Mouse (Mus musculus) macrophage (primary cell): ENCODE data around the gene Astn2. TPM values are rescaled to one million over a fixed set of nuclear protein-coding genes. Genes with fewer than 3 reads are reported as not detected.

Experiments used
- H3K27ac ChIP-seq: fragments of 350-480 bp; formaldehyde crosslinking; 2 replicates; pipeline ENCODE4 v1.9.0; 2021
- H3K36me3 ChIP-seq: fragments of 350-480 bp; formaldehyde crosslinking; 2 replicates; pipeline ENCODE4 v1.9.0; 2021; ENCODE audit errors: inconsistent target
- H3K4me3 ChIP-seq: fragments of 350-480 bp; formaldehyde crosslinking; 2 replicates; pipeline ENCODE4 v1.9.0; 2021; ENCODE audit errors: inconsistent target
- H3K79me2 ChIP-seq: fragments of 350-480 bp; formaldehyde crosslinking; 2 replicates; pipeline ENCODE4 v1.9.0; 2021; ENCODE audit errors: inconsistent target
- WGBS: methylation state at CpG from one replicate; pipeline ENCODE4 v1.1.7; 2026; ENCODE audit warnings: inconsistent platforms; ENCODE audit not compliant: missing documents; 5-methylcytosine and 5-hydroxymethylcytosine counted together
- polyA plus RNA-seq: library from polyadenylated mRNA; stranded (reverse); fragments of 250-400 nt; gene quantifications from 3 replicates; pipeline ENCODE4 v1.2.4, GENCODE M21; 2018; ENCODE audit warnings: inconsistent platforms

Gene Astn2
- polyA plus RNA-seq, 1 experiment from 2014 or later = not detected

DNA sequence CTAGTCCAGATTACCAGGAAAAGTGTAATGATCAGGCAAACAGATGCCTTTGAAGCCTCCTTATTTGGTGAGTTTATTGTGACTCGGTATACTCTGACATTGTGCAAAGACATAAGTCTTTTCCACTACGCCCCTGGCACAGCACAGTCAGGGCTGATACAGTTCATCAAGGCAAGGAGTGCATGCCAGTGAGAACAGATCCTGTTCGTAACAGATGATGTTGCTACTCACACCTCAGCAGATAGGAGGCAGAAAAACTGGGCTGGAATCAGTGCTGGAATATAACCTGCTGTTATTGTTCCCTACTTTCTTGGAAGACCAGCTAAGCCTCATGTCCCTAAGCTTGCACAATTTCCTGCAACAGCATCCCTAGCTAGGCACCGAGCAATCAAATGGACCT is 565.6 kb downstream of the Astn2 start:
- no peak overlapping the region for H3K27ac ChIP-seq
- H3K36me3 ChIP-seq = no peaks in the 10 kb centered on the region
- H3K4me3 ChIP-seq = no peak overlapping the region
- H3K79me2 ChIP-seq = no peaks in the 10 kb centered on the region
- whole genome bisulfite sequencing = 93% methylated on average over 4 of the region's 4 CpGs

- H3K27ac ChIP-seq = no peak overlapping the region
- 94% methylated on average over 1 of the region's 1 CpGs for WGBS
Observed at GRCm38 (mm10) chr4:65832971-65833370, 571.4 kb downstream of the Astn2 start.

DNA sequence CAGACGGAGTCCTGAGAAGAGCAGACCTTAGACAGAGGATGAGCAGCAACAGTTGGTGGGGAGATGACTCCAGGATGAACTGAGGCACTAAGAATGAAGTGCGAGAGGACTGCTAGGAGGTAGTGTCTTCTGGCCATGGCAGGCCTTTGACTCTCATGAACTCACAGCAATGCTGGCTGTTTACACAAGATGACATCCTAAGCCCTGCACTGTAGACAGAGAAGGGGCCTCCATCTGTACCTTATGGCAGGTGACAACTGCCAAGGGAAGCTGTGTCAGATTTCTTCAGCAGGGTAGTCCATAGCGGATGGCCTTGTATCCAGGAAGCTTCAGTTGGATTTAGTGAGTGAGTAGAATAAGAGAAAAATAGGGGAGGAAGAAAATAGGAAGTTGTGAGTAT is 572.5 kb downstream of the Astn2 start:
- no peaks in the 10 kb centered on the region for H3K36me3 ChIP-seq
- 76% methylated on average over 3 of the region's 3 CpGs for WGBS
- no peaks in the 10 kb centered on the region for H3K79me2 ChIP-seq
- H3K27ac ChIP-seq = no peak overlapping the region
- H3K4me3 ChIP-seq = no peak overlapping the region

More at GRCm38 (mm10) chr4:65832971-65833370, 571.4 kb downstream of the Astn2 start:
- no peaks in the 10 kb centered on the region for H3K36me3 ChIP-seq
- H3K4me3 ChIP-seq = no peak overlapping the region
- H3K79me2 ChIP-seq = no peaks in the 10 kb centered on the region

- no peak overlapping the region for H3K4me3 ChIP-seq
- 10% methylated on average over 3 of the region's 3 CpGs for WGBS
- H3K27ac ChIP-seq = no peak overlapping the region
- no peaks in the 10 kb centered on the region for H3K79me2 ChIP-seq
- no peaks in the 10 kb centered on the region for H3K36me3 ChIP-seq
Observed at GRCm38 (mm10) chr4:65830495-65830894, 573.9 kb downstream of the Astn2 start.

DNA sequence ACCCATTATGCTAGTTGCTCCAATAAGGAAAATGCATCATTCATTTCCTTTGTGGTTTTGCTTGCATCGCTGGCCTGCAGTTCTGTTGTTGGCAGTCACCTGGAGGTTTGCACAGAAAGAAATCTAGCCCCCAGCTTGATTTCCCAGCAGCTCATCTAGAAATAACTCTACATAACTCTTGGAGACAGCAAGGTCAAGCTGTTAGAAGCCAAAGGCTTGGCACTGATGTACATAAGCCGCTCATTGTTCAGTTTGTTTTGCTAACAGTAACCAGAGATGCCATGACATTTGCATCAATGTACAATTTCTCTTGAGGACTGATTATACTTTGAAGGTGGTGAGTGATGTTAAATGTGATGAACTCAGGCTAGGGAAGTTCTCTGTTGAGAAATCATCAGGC is 583.3 kb downstream of the Astn2 start:
- no peaks in the 10 kb centered on the region for H3K79me2 ChIP-seq
- 43% methylated on average over 2 of the region's 2 CpGs for WGBS
- no peak overlapping the region for H3K27ac ChIP-seq
- H3K4me3 ChIP-seq = no peak overlapping the region
- no peaks in the 10 kb centered on the region for H3K36me3 ChIP-seq

GRCm38 (mm10) chr4:65820236-65820635 is 584.2 kb downstream of the Astn2 start:
- Histone ChIP-seq H3K79me2 (no peaks in the 10 kb centered on the region), H3K27ac (no peak overlapping the region), H3K36me3 (no peaks in the 10 kb centered on the region), H3K4me3 (no peak overlapping the region)
- WGBS = 60% methylated on average over 2 of the region's 2 CpGs

- 79% methylated on average over 3 of the region's 3 CpGs for WGBS
- no peaks in the 10 kb centered on the region for H3K79me2 ChIP-seq
- H3K4me3 ChIP-seq = no peak overlapping the region
- H3K36me3 ChIP-seq = no peaks in the 10 kb centered on the region
- H3K27ac ChIP-seq = no peak overlapping the region
Observed at GRCm38 (mm10) chr4:65819835-65820234, 584.6 kb downstream of the Astn2 start.

- WGBS = 100% methylated on average over 2 of the region's 2 CpGs
Observed at GRCm38 (mm10) chr4:65814176-65814535, 590.3 kb downstream of the Astn2 start.

GRCm38 (mm10) chr4:65813500-65814175 is 590.8 kb downstream of the Astn2 start:
- Histone ChIP-seq H3K36me3 (no peaks in the 10 kb centered on the region), H3K4me3 (no peak overlapping the region), H3K79me2 (no peaks in the 10 kb centered on the region), H3K27ac (no peak overlapping the region)
- WGBS = 70% methylated on average over 1 of the region's 1 CpGs

More at GRCm38 (mm10) chr4:65814176-65814535, 590.3 kb downstream of the Astn2 start:
- Histone ChIP-seq H3K36me3 (no peaks in the 10 kb centered on the region), H3K4me3 (no peak overlapping the region), H3K27ac (no peak overlapping the region), H3K79me2 (no peaks in the 10 kb centered on the region)

GRCm38 (mm10) chr4:65807341-65807740 is 597.1 kb downstream of the Astn2 start:
- H3K79me2 ChIP-seq = no peaks in the 10 kb centered on the region
- no peak overlapping the region for H3K27ac ChIP-seq
- no peak overlapping the region for H3K4me3 ChIP-seq
- WGBS = 86% methylated on average over 3 of the region's 3 CpGs
- no peaks in the 10 kb centered on the region for H3K36me3 ChIP-seq

DNA sequence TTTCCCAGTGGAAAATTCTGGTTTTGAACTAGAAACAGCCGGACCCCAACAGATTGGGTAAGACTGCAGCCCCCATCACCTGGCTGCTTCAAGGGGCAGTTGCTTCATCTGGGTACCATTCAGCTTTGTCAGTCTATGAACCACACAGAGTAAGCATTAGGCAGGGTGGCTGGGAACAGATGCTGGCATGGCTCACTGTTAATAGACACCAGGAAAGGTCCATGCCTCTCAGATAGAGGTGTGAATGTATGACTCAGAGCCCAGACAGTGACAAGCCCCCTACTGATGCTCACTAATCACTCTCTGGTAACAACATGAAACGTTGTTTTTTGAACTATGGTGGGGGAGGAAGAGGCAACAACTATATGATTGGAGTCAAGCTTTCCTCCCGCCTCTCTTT is 603.2 kb downstream of the Astn2 start:
- 72% methylated on average over 3 of the region's 3 CpGs for WGBS
- Histone ChIP-seq H3K4me3 (no peak overlapping the region), H3K79me2 (no peaks in the 10 kb centered on the region), H3K27ac (no peak overlapping the region), H3K36me3 (no peaks in the 10 kb centered on the region)

DNA sequence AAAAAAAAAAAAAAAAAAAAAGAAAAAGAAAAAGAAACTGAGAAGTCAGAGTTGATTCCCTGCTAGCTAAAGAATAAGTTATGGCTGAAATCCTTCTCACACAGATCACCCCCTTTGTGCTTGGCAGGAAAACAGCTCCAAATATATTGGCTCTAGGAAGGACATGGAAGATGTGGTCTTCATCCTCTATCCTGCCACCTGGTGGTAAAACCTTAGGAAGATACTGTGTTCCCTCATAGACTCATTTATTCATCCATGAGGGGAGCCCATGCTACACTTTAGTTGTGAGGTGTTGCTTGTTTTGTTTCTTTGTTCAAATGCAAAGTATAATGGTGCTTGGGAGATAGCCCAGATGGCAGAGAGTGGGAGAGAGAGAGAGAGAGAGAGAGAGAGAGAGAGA is 613.4 kb downstream of the Astn2 start:
- Histone ChIP-seq H3K36me3 (no peaks in the 10 kb centered on the region), H3K79me2 (no peaks in the 10 kb centered on the region), H3K27ac (no peak overlapping the region), H3K4me3 (no peak overlapping the region)

DNA sequence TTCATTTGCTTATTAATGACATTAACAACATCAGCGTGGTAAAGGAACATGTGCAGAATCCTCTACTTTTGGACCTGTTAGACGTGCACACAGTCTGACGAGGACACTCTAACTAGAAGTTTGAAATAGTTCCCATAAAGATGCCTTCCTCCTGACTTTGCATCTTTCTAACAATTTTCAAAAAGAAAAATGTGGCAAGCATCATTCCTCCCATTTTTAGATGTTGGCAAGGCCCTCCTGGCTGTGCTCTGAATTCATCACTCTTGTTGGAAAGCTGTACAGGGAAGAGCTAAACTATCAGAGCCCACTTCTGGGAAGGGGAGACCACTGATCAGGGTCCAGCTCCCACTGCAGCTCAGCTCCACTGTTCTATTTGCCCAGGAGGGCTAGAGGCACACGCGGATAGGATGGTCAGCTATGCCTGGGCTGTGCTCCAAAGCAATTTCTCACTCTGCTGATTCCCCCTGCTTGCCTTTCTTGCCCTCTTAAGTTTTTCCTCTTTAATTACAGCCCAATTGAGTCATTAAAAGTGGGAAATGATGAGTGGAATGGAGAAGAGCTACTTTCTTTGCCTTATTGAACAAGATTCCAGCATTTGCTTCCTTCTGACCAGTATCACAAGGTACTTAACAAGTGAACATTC is 630.9 kb downstream of the Astn2 start:
- Histone ChIP-seq H3K79me2 (no peaks in the 10 kb centered on the region), H3K36me3 (no peaks in the 10 kb centered on the region), H3K27ac (no peak overlapping the region), H3K4me3 (no peak overlapping the region)
- 93% methylated on average over 5 of the region's 5 CpGs for WGBS

GRCm38 (mm10) chr4:65770952-65771351 is 633.5 kb downstream of the Astn2 start:
- 88% methylated on average over 4 of the region's 4 CpGs for WGBS
- Histone ChIP-seq H3K27ac (no peak overlapping the region), H3K79me2 (no peaks in the 10 kb centered on the region), H3K36me3 (no peaks in the 10 kb centered on the region), H3K4me3 (no peak overlapping the region)

- Histone ChIP-seq H3K4me3 (no peak overlapping the region), H3K79me2 (no peaks in the 10 kb centered on the region), H3K27ac (no peak overlapping the region), H3K36me3 (no peaks in the 10 kb centered on the region)
- WGBS = 40% methylated on average over 2 of the region's 2 CpGs
Observed at GRCm38 (mm10) chr4:65767919-65768318, 636.5 kb downstream of the Astn2 start.

DNA sequence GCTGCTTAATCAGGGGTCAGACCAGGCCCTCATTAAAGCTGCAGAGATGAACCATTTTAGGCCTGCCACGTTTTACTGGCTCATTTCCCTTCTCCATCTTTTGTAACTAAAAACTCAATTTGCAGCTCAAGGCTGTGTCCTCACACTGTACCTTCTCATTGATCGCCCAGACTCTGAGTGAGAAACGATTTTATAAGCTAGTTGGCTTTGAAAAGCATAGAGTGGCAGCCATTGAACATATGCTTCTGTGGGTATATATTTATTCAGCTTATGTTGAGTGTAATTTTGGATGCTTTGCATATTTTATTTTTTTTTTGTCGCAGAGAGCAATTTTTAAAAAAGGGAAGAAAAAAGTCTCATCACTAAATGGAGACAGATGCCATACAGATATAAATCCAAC is 637.0 kb downstream of the Astn2 start:
- no peaks in the 10 kb centered on the region for H3K79me2 ChIP-seq
- 76% methylated on average over 4 of the region's 4 CpGs for WGBS
- no peaks in the 10 kb centered on the region for H3K36me3 ChIP-seq
- H3K27ac ChIP-seq = no peak overlapping the region
- H3K4me3 ChIP-seq = no peak overlapping the region
